Mouse (Mus musculus) intestine, embryonic 15.5 days (tissue): ENCODE measurements around the gene Htatsf1. TPM values are rescaled to one million over a fixed set of nuclear protein-coding genes. Genes with fewer than 3 reads are reported as not detected.

ENCODE experiments used
- ATAC-seq: fragments of 200-750 bp; cut with Nextera tagmentation; 2 replicates; pipeline ENCODE4 v1.8.0; 2017; ENCODE audit warnings: moderate TSS enrichment, moderate library complexity
- H3K27ac ChIP-seq: fragments of 300-500 bp; sonication (generic); 2 replicates; pipeline ENCODE4 v1.5.1; 2015; ENCODE audit warnings: mild to moderate bottlenecking, inconsistent platforms
- H3K27me3 ChIP-seq: fragments of 300-500 bp; sonication (generic); replicated peaks from 2 replicates; pipeline ENCODE4 v1.6.1; 2015; ENCODE audit warnings: inconsistent platforms
- H3K36me3 ChIP-seq: fragments of 300-500 bp; sonication (generic); 2 replicates; pipeline ENCODE4 v1.6.1; 2015; ENCODE audit warnings: inconsistent platforms
- H3K4me1 ChIP-seq: fragments of 300-500 bp; sonication (generic); replicated peaks from 2 replicates; pipeline ENCODE4 v1.6.1; 2015; ENCODE audit warnings: inconsistent platforms
- H3K4me2 ChIP-seq: fragments of 300-500 bp; sonication (generic); replicated peaks from 2 replicates; pipeline ENCODE4 v1.6.1; 2015; ENCODE audit warnings: mild to moderate bottlenecking, inconsistent platforms
- H3K4me3 ChIP-seq: fragments of 300-500 bp; sonication (generic); replicated peaks from 2 replicates; pipeline ENCODE4 v1.5.1; 2015; ENCODE audit warnings: inconsistent platforms
- H3K9ac ChIP-seq: fragments of 300-500 bp; sonication (generic); 2 replicates; pipeline ENCODE4 v1.6.1; 2015; ENCODE audit warnings: inconsistent platforms
- H3K9me3 ChIP-seq: fragments of 300-500 bp; sonication (generic); 2 replicates; pipeline ENCODE4 v1.6.1; 2016; ENCODE audit warnings: inconsistent platforms
- WGBS: fragments of 180-500 bp; shearing (Covaris S2); methylation state at CpG from one replicate; pipeline ENCODE4 v1.1.7; 2015; 5-methylcytosine and 5-hydroxymethylcytosine counted together
- polyA plus RNA-seq: library from polyadenylated mRNA; unstranded; fragments of >200 nt; fragmentation: Nextera tagmentation; extraction: Ambion mirVana; gene quantifications from 2 replicates; pipeline ENCODE4 v1.2.1, GENCODE M21; 2015

Htatsf1 gene
- polyA plus RNA-seq: 57.9 and 61.6 TPM in 2 replicates

GRCm38 (mm10) chrX:57053174-57053992 lies at the start of gene Htatsf1:
Gene Htatsf1 (plus strand): TSS chrX:57053583.
- 16% methylated on average over 78 of the region's 85 CpGs for WGBS
- Histone ChIP-seq H3K9ac (peak within 1 kb of the TSS; percentile 76), H3K9me3 (no peaks in the 10 kb centered on the region), H3K4me3 (peak within 1 kb of the TSS; percentile 57), H3K4me1 (no peaks in the 10 kb centered on the region), H3K4me2 (peak within 1 kb of the TSS; percentile 53), H3K36me3 (no peaks in the 10 kb centered on the region), H3K27ac (peak within 1 kb of the TSS; percentile 95), H3K27me3 (no peaks in the 10 kb centered on the region)
- ATAC-seq: peak; percentile 98

DNA sequence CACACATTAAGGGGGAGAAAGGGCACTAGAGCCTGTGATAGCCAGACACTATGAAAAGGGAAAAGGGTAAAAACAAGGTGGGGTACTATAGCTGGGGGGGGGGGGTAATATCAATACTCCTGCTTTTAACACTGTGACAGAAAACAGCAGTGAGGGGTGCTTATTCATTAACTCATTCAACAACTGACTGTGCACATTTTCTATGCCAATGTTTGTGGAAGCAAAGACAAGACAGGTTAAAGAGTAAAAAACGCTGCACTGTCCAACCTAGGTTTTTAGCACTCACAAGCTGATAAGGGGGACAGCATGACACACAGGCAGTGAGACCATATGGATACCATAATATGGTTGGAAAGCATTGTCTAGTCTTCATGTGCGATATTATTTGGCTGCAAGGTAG lies 40.5 kb upstream of the Htatsf1 start:
- Histone ChIP-seq H3K4me3 (no peak overlapping the region), H3K4me1 (no peaks in the 10 kb centered on the region), H3K27me3 (no peaks in the 10 kb centered on the region), H3K9me3 (no peaks in the 10 kb centered on the region), H3K27ac (no peak overlapping the region), H3K9ac (no peak overlapping the region), H3K36me3 (no peaks in the 10 kb centered on the region), H3K4me2 (no peak overlapping the region)
- ATAC-seq: no peak
- 67% methylated on average over 2 of the region's 2 CpGs for WGBS

DNA sequence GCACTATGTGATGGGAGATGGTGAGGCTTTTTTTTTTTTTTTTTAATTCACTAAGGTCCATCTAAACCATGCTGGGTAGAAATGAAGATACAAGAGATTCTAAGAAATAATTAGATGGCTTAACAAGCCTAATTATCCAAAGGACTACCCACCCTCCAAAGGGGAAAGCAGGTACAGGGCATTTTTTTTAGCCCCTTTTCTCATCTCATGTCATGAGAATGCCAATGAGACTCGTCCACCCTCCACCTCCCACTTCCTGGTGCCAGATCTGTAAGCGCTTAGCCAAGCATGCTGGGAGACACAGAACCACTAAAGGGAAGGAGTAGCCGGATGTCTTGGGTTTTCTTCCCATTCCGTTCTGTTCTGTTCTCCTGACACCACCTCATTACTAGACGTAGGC lies 10.6 kb upstream of the Htatsf1 start, which contains the start of gene Brs3:
TSS of gene Brs3 (plus strand) at position 301 of the 400 bp plus-strand sequence.
- H3K9me3 ChIP-seq: no peaks in the 10 kb centered on the region
- no peak within 1 kb of the TSS for H3K27ac ChIP-seq
- H3K9ac ChIP-seq: no peak within 1 kb of the TSS
- 85% methylated on average over 5 of the region's 5 CpGs for WGBS
- ATAC-seq: no peak
- H3K4me3 ChIP-seq: no peak within 1 kb of the TSS
- H3K4me1 ChIP-seq: no peaks in the 10 kb centered on the region
- no peak within 1 kb of the TSS for H3K4me2 ChIP-seq
- no peaks in the 10 kb centered on the region for H3K27me3 ChIP-seq
- no peaks in the 10 kb centered on the region for H3K36me3 ChIP-seq

DNA sequence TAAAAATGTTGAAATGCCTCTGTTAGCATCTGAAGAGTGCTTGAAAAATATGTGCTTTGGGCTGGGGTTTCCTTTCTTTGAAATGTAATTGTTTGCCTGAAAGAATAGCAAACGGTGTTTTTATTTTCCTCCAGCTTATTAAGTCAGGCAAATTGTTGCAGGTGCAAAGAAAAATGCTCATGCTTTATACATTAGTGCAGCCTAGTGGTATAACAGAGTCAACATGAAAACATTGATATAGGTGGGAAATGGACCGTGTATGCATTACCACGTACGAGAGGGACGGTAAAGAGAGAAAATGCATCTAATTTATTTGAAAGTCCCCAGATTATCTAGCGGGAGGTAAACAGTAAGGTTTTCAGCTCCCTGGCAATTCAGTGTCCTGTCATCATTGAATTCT lies 9.5 kb upstream of the Htatsf1 start:
- ATAC-seq: no peak
- H3K4me2 ChIP-seq: no peak overlapping the region
- H3K4me1 ChIP-seq: no peaks in the 10 kb centered on the region
- no peak overlapping the region for H3K9ac ChIP-seq
- H3K9me3 ChIP-seq: no peaks in the 10 kb centered on the region
- no peak overlapping the region for H3K27ac ChIP-seq
- H3K36me3 ChIP-seq: no peaks in the 10 kb centered on the region
- H3K4me3 ChIP-seq: no peak overlapping the region
- no peaks in the 10 kb centered on the region for H3K27me3 ChIP-seq
- WGBS: 71% methylated on average over 6 of the region's 6 CpGs

DNA sequence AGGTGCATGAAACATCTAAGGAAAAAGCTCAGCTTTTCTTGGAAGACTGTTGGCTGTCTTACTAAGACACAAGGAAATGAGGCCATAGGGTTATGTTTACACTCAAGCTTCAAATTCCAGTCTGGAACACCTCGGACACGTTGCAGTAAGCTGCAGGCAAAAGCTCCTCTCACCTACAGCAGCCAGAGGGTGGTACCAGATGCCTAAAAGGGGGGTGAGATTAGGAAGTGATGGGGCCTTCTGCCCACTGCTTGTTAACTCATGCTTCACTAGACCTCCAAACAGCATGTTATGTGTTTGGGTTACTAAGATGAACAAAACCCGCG lies 572 bp upstream of the Htatsf1 start:
- H3K4me2 ChIP-seq: peak overlapping the region; percentile 53
- peak; percentile 54 for ATAC-seq
- WGBS: 31% methylated on average over 4 of the region's 4 CpGs
- H3K9me3 ChIP-seq: no peaks in the 10 kb centered on the region
- H3K36me3 ChIP-seq: no peaks in the 10 kb centered on the region
- H3K4me1 ChIP-seq: no peaks in the 10 kb centered on the region
- peak overlapping the region; percentile 57 for H3K4me3 ChIP-seq
- H3K27ac ChIP-seq: no peak overlapping the region
- peak overlapping the region; percentile 76 for H3K9ac ChIP-seq
- H3K27me3 ChIP-seq: no peaks in the 10 kb centered on the region

GRCm38 (mm10) chrX:57053993-57054385 lies 606 bp downstream of the Htatsf1 start:
- Histone ChIP-seq H3K4me3 (peak overlapping the region; percentile 57), H3K9me3 (no peaks in the 10 kb centered on the region), H3K27ac (peak overlapping the region; percentile 95; the same call in 1 of the 2 replicates), H3K9ac (peak overlapping the region; percentile 39; the same call in 1 of the 2 replicates), H3K27me3 (no peaks in the 10 kb centered on the region), H3K4me1 (no peaks in the 10 kb centered on the region), H3K4me2 (peak overlapping the region; percentile 53), H3K36me3 (no peaks in the 10 kb centered on the region)
- 23% methylated on average over 11 of the region's 11 CpGs for WGBS
- peak; percentile 41 for ATAC-seq

DNA sequence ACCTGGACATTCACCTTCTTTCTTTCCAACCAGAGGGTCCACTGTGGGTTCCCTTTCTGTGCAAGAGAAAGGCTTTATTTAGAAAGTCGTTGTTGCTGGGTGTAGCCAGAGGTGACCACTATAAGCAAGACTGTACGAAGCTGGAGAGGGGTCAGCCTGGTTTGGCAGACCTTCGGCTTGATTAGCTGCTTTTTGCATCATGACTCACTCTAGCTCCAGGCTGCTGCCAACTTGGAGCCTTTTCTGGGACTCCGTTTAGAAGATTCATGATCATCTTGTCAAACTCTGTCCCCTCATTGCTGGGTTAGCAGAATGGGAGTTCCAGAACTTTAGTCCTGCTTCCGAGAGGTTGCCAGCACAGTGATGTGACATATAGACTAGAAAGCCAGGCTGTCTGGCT lies 28.1 kb downstream of the Htatsf1 start:
- Histone ChIP-seq H3K36me3 (no peaks in the 10 kb centered on the region), H3K9ac (no peak overlapping the region), H3K4me2 (no peak overlapping the region), H3K27ac (no peak overlapping the region), H3K9me3 (no peaks in the 10 kb centered on the region), H3K4me3 (no peak overlapping the region), H3K27me3 (no peaks in the 10 kb centered on the region), H3K4me1 (no peaks in the 10 kb centered on the region)
- WGBS: 66% methylated on average over 5 of the region's 5 CpGs
- ATAC-seq: no peak

DNA sequence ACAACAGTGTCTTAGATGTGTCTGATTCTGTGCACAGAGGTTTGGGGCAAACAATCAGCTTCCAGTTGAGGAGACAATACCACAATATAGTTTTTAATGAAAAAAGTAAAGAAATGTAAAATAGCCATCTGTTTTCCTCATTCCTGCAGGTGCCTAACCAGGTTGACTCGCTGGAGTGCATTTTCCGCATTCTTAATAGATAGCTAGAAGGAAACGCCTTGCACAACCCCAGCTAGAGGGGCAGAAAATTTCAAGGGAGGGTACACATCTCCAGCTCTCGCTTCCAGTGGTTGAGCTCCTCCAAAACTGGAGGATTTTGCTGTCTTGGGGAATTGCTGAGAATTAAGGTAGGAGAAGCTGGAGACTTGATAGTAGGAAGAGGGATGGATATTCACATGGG lies 34.4 kb downstream of the Htatsf1 start, which contains the start of gene Vgll1:
TSS of gene Vgll1 (plus strand) at position 301 of the 400 bp plus-strand sequence.
- ATAC-seq: no peak

GRCm38 (mm10) chrX:57103415-57103814 lies 50.0 kb downstream of the Htatsf1 start:
- ATAC-seq: no peak
- no peak overlapping the region for H3K9ac ChIP-seq
- H3K4me1 ChIP-seq: no peaks in the 10 kb centered on the region
- 91% methylated on average over 1 of the region's 1 CpGs for WGBS
- H3K4me3 ChIP-seq: no peak overlapping the region
- H3K9me3 ChIP-seq: no peaks in the 10 kb centered on the region
- no peaks in the 10 kb centered on the region for H3K36me3 ChIP-seq
- H3K27me3 ChIP-seq: no peaks in the 10 kb centered on the region
- H3K27ac ChIP-seq: no peak overlapping the region
- H3K4me2 ChIP-seq: no peak overlapping the region

More for the DNA sequence above, 34.4 kb downstream of the Htatsf1 start, which contains the start of gene Vgll1:
- H3K9ac ChIP-seq: no peak within 1 kb of the TSS
- H3K27ac ChIP-seq: no peak within 1 kb of the TSS
- no peaks in the 10 kb centered on the region for H3K27me3 ChIP-seq
- 73% methylated on average over 4 of the region's 4 CpGs for WGBS
- H3K36me3 ChIP-seq: no peaks in the 10 kb centered on the region
- no peaks in the 10 kb centered on the region for H3K9me3 ChIP-seq
- no peak within 1 kb of the TSS for H3K4me2 ChIP-seq
- H3K4me1 ChIP-seq: no peaks in the 10 kb centered on the region
- H3K4me3 ChIP-seq: no peak within 1 kb of the TSS

DNA sequence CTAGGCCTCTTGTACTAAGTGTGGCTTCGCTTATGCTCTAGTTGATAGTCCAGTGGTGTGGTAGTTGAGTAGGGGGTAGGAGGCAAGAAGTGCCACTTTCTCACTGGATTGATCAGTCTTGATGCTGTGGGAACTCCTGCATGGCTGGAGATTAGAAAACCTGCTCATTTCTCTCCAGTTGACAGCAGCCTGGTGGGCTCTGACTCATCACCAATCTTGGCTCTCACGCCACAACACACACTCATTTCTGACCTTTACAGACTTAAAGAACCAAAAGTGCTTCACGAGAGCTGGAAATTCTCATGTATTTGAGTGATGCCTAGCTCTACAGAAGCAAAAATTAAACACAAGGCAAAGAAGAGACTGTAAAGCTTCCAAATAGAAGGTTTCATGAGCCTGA lies 53.6 kb downstream of the Htatsf1 start:
- H3K27ac ChIP-seq: no peak overlapping the region
- no peak overlapping the region for H3K4me2 ChIP-seq
- ATAC-seq: no peak
- H3K36me3 ChIP-seq: no peaks in the 10 kb centered on the region
- H3K4me1 ChIP-seq: no peaks in the 10 kb centered on the region
- H3K4me3 ChIP-seq: no peak overlapping the region
- no peak overlapping the region for H3K9ac ChIP-seq
- no peaks in the 10 kb centered on the region for H3K27me3 ChIP-seq
- H3K9me3 ChIP-seq: no peaks in the 10 kb centered on the region
- 83% methylated on average over 3 of the region's 3 CpGs for WGBS

Other genes starting within 250 kb of the Htatsf1 start
- gene Map7d3, start 231.3 kb upstream of the Htatsf1 start, polyA plus RNA-seq: 1.7 and 2.0 TPM in 2 replicates
- 0.31 and 0.33 TPM in 2 replicates for gene Adgrg4, start 183.4 kb upstream of the Htatsf1 start, polyA plus RNA-seq
- not detected in 2 replicates for gene Brs3, start 10.5 kb upstream of the Htatsf1 start, polyA plus RNA-seq
- gene Vgll1, start 34.5 kb downstream of the Htatsf1 start, polyA plus RNA-seq: not detected in 2 replicates
- not detected in 2 replicates for gene Cd40lg, start 158.6 kb downstream of the Htatsf1 start, polyA plus RNA-seq